ENCODE assay signal across 8 mouse cellular contexts in the genomic region with DNA sequence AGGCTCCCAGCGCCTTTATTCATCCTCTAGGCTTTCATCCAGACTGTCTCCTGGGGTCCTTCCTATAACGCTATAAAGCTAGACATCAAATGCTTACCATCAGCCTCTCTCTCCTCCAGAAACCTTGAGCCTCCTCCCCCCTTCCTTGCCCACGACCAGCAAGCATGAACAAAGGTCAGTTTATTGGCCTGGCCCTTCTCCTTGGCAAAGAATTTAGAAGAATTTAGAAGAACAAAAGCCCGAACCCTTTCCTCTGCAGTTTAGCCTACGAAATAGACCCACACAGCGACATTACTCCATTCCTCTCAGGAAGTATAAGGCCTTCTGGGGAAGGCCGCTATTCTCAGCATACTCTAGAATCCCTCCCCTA. TPM values are rescaled to one million over a fixed set of nuclear protein-coding genes. Genes with fewer than 3 reads are reported as not detected.
DNase-seq lines count a peak whose midpoint lies in the region; ATAC-seq and TF ChIP-seq lines count a peak whose summit lies in the region.

No protein-coding gene starts in this region.

- peaks cover 16% of the 10 kb centered on the region for H3K4me1 ChIP-seq in cerebellum, adult 2 months (ENCODE audit: control insufficient read depth, insufficient read depth, low read length)
- H3K4me1 ChIP-seq in megakaryocyte, embryonic 14.5 days = peaks cover 77% of the 10 kb centered on the region
- peaks cover 16% of the 10 kb centered on the region for H3K4me1 ChIP-seq in limb, embryonic 12.5 days (replicated peaks)
- H3K4me1 ChIP-seq in small intestine, adult 2 months (ENCODE audit: control insufficient read depth, insufficient read depth, insufficient read length, low read length) = peaks cover 18% of the 10 kb centered on the region

- H3K27me3 ChIP-seq in cerebellum, adult 2 months (ENCODE audit: control insufficient read depth, insufficient read depth, low read length) = no peaks in the 10 kb centered on the region
- H3K27me3 ChIP-seq in megakaryocyte, embryonic 14.5 days (replicated peaks) = no peaks in the 10 kb centered on the region
- H3K27me3 ChIP-seq in limb, embryonic 12.5 days = no peaks in the 10 kb centered on the region
- H3K27me3 ChIP-seq in small intestine, adult 2 months (ENCODE audit: control insufficient read depth, insufficient read depth, low read length) = no peaks in the 10 kb centered on the region

- H3K36me3 ChIP-seq in megakaryocyte, embryonic 14.5 days (replicated peaks; ENCODE audit: low read length) = no peaks in the 10 kb centered on the region
- no peaks in the 10 kb centered on the region for H3K36me3 ChIP-seq in limb, embryonic 12.5 days
- no peaks in the 10 kb centered on the region for H3K36me3 ChIP-seq in small intestine, adult 2 months (ENCODE audit: control insufficient read depth, insufficient read depth, low read length)

- peak overlapping the region; percentile 73; the same call in 1 of the 2 replicates for H3K9ac ChIP-seq in limb, embryonic 12.5 days (replicated peaks)

- H3K4me3 ChIP-seq in cerebellum, adult 2 months (replicated peaks; ENCODE audit: insufficient read depth, low read depth, low read length) = peak overlapping the region; percentile 56
- H3K4me3 ChIP-seq in megakaryocyte, embryonic 14.5 days (replicated peaks) = peak overlapping the region; percentile 93
- H3K4me3 ChIP-seq in limb, embryonic 12.5 days (replicated peaks) = peak overlapping the region; percentile 35; the same call in 1 of the 2 replicates
- H3K4me3 ChIP-seq in small intestine, adult 2 months (ENCODE audit: low read depth, low read length) = peak overlapping the region; percentile 69

- no peaks in the 10 kb centered on the region for H3K9me3 ChIP-seq in megakaryocyte, embryonic 14.5 days
- H3K9me3 ChIP-seq in limb, embryonic 12.5 days = no peaks in the 10 kb centered on the region

- no peak for ATAC-seq in megakaryocyte, adult 5-6 weeks (ENCODE audit: poor library complexity, severe bottlenecking)
- no peak for ATAC-seq in limb, embryonic 12.5 days (ENCODE audit: insufficient number of reproducible peaks, insufficient read depth, low FRiP score, low TSS enrichment, low read depth)

- H3K27ac ChIP-seq in cerebellum, adult 2 months (ENCODE audit: insufficient read depth, low read length) = peak overlapping the region; percentile 66
- H3K27ac ChIP-seq in limb, embryonic 12.5 days = peak overlapping the region; percentile 89
- peak overlapping the region; percentile 53 for H3K27ac ChIP-seq in small intestine, adult 2 months (ENCODE audit: insufficient read depth, low read depth, low read length)

- TF ChIP-seq CTCF in cerebellum, adult 2 months (IDR thresholded peaks at IDR 0.05; ENCODE audit: borderline replicate concordance, insufficient read depth, low read depth, low read length) = no peak
- no peak for TF ChIP-seq CTCF in small intestine, adult 2 months (IDR thresholded peaks at IDR 0.05; ENCODE audit: extremely low read depth, insufficient read length, insufficient replicate concordance, low read depth, low read length)

- no peak for TF ChIP-seq POLR2A in cerebellum, adult 2 months (IDR thresholded peaks at IDR 0.05; ENCODE audit: borderline replicate concordance, insufficient read depth, low read length)
- TF ChIP-seq POLR2A in small intestine, adult 2 months (IDR thresholded peaks at IDR 0.05; ENCODE audit: low read depth, low read length) = no peak

- peak overlapping the region; percentile 60 for H3K4me2 ChIP-seq in limb, embryonic 12.5 days

- 50% methylated on average over 7 of the region's 7 CpGs for WGBS in cerebellum, adult 2 months
- 49% methylated on average over 7 of the region's 7 CpGs for WGBS in limb, embryonic 12.5 days
- 47% methylated on average over 7 of the region's 7 CpGs for WGBS in small intestine, adult 2 months

- DNase-seq in cerebellum, adult 2 months = no peak
- DNase-seq in cerebellum, adult 8-10 months = no peak
- DNase-seq in embryo, embryonic 11 days = no peak
- no peak for DNase-seq in layer of hippocampus, adult 9-10 months (ENCODE audit: low spot score)

RNA-seq across cellular contexts. Expression of gene Sh2d6, which starts 8.5 kb away (rescaled TPM):
- 0.78 and 0.79 TPM in 2 replicates for polyA plus RNA-seq in cerebellum, adult 2 months (2012; rRNA removed)
- 0.10 TPM in 1 of 2 replicates, not detected in the other for polyA plus RNA-seq in megakaryocyte, embryonic 14.5 days (2012; ENCODE audit: insufficient read depth, low replicate concordance)
- 0.25 TPM in 1 of 2 replicates, not detected in the other for total RNA-seq in megakaryocyte, adult 5-6 weeks (2015)
- total RNA-seq in megakaryocyte, adult 5-6 weeks (2017) = 0.18 TPM in 1 of 2 replicates, not detected in the other
- polyA plus RNA-seq in limb, embryonic 12.5 days (2016; fragmentation: Nextera tagmentation; extraction: Ambion mirVana) = 0.18 TPM in 2 replicates
- polyA plus RNA-seq in small intestine, adult 2 months (2012; rRNA removed) = 9.9 and 22.2 TPM in 2 replicates

RNA-seq across cellular contexts. Expression of gene Capg, which starts 31.1 kb away (rescaled TPM):
- 3.6 and 4.8 TPM in 2 replicates for polyA plus RNA-seq in cerebellum, adult 2 months (2012; rRNA removed)
- 7.6 and 140 TPM in 2 replicates for polyA plus RNA-seq in megakaryocyte, embryonic 14.5 days (2012; ENCODE audit: insufficient read depth, low replicate concordance)
- 164 and 167 TPM in 2 replicates for total RNA-seq in megakaryocyte, adult 5-6 weeks (2015)
- total RNA-seq in megakaryocyte, adult 5-6 weeks (2017) = 341 and 407 TPM in 2 replicates
- polyA plus RNA-seq in limb, embryonic 12.5 days (2016; fragmentation: Nextera tagmentation; extraction: Ambion mirVana) = 26.2 and 27.4 TPM in 2 replicates
- 17.5 and 53.4 TPM in 2 replicates for polyA plus RNA-seq in small intestine, adult 2 months (2012; rRNA removed)

Comparison
In these comparisons a context has a peak if more than half of its experiments do, and no peak if none do; other contexts are left out.
1. H3K4me3 ChIP-seq: peak in every context shown above with its lines; median percentile 93 in megakaryocyte, embryonic 14.5 days; 69 in small intestine, adult 2 months; 56 in cerebellum, adult 2 months; 35 in limb, embryonic 12.5 days.